ENCODE assay signal across 10 mouse cellular contexts in the genomic region with DNA sequence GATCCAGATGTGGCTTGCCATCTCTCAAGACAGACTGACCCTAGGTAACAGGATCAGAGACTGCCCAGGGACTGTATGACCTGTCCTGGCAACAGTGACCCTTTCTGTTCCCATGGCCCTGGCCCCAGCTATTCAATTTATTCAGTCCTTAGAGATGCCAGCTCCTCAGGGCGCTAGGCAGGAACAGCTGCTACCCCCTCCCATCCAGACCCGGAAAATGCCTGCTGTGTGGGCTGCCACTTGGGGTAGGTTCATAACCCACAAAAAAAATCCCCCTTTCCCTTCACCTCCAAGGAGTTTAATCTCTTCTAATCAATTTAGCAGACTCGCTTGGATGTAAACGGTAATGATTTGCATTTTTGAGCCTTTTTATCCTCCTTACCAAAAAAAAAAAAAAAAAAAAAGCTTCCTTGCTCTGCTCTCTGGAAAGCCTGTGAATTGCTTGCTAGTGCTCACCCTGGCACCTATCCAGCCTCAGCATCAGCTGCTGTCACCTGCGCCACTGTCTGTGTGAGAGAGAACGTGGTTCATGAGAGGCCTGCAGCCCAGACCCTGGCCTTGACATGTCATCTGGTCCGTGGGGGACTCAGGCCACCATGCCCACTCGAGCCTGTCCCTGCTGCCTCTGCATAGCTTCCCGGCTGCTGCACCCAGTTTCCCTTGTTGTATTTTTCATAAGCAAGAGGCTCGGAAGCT. TPM values are rescaled to one million over a fixed set of nuclear protein-coding genes. Genes with fewer than 3 reads are reported as not detected.
DNase-seq lines count a peak whose midpoint lies in the region; ATAC-seq lines count a peak whose summit lies in the region.
"Had no signal": no experiment of that assay in that cellular context is flagged by ENCODE, and none has a peak within 500 bp of the region (broad histone marks: within the 10 kb centered on the region; RNA-seq: fewer than 3 reads in every experiment).

No protein-coding gene starts in this region.

- H3K36me3 ChIP-seq in heart, embryonic 12.5 days: no peaks in the 10 kb centered on the region
- no peaks in the 10 kb centered on the region for H3K36me3 ChIP-seq in neural tube, embryonic 11.5 days (ENCODE audit: control insufficient read depth, insufficient read depth, low read length)
- H3K36me3 ChIP-seq in hindbrain, embryonic 15.5 days: no peaks in the 10 kb centered on the region
- H3K36me3 ChIP-seq in neural tube, embryonic 15.5 days: no peaks in the 10 kb centered on the region
- H3K36me3 ChIP-seq: embryonic facial prominence, embryonic 12.5 days had no signal

- H3K27me3 ChIP-seq in heart, embryonic 12.5 days (replicated peaks): peaks cover 69% of the 10 kb centered on the region
- peaks cover 19% of the 10 kb centered on the region for H3K27me3 ChIP-seq in neural tube, embryonic 11.5 days (ENCODE audit: control insufficient read depth, insufficient read depth, low read length)
- H3K27me3 ChIP-seq in hindbrain, embryonic 15.5 days: no peaks in the 10 kb centered on the region; the same call in 1 of the 2 replicates
- H3K27me3 ChIP-seq in neural tube, embryonic 15.5 days (replicated peaks): peaks cover 14% of the 10 kb centered on the region

- WGBS in heart, embryonic 12.5 days: 38% methylated on average over 10 of the region's 10 CpGs
- WGBS in neural tube, embryonic 11.5 days: 44% methylated on average over 10 of the region's 10 CpGs
- 19% methylated on average over 10 of the region's 10 CpGs for WGBS in hindbrain, embryonic 15.5 days
- WGBS in neural tube, embryonic 15.5 days: 19% methylated on average over 10 of the region's 10 CpGs

- no peak for ATAC-seq in heart, embryonic 12.5 days (ENCODE audit: insufficient number of reproducible peaks, low FRiP score)
- ATAC-seq in neural tube, embryonic 11.5 days (ENCODE audit: insufficient read depth, low FRiP score, low TSS enrichment): no peak
- 0 out of 2 replicates have a peak, but pooled peaks have one; percentile 23 for ATAC-seq in hindbrain, embryonic 15.5 days (ENCODE audit: low FRiP score, low read depth)
- peak; percentile 19; the same call in 1 of the 2 replicates for ATAC-seq in neural tube, embryonic 15.5 days (ENCODE audit: low FRiP score)
- ATAC-seq in erythroid progenitor cell, adult 5-6 weeks (replicated peaks; ENCODE audit: low FRiP score, poor library complexity, severe bottlenecking): no peak
- no peak for ATAC-seq in granulocyte monocyte progenitor cell, adult 5-6 weeks (replicated peaks; ENCODE audit: poor library complexity, severe bottlenecking)

- 0 out of 2 replicates have a peak overlapping the region, but pooled peaks have one; percentile 4 for H3K27ac ChIP-seq in heart, embryonic 12.5 days (ENCODE audit: poor library complexity, severe bottlenecking)
- no peak overlapping the region for H3K27ac ChIP-seq in neural tube, embryonic 11.5 days (ENCODE audit: low read depth, low read length)
- H3K27ac ChIP-seq in hindbrain, embryonic 15.5 days (replicated peaks): peak overlapping the region; percentile 40
- peak overlapping the region; percentile 43 for H3K27ac ChIP-seq in neural tube, embryonic 15.5 days (replicated peaks)

- no peak overlapping the region for H3K4me3 ChIP-seq in heart, embryonic 12.5 days
- H3K4me3 ChIP-seq in neural tube, embryonic 11.5 days (ENCODE audit: low read depth, low read length): no peak overlapping the region
- no peak overlapping the region for H3K4me3 ChIP-seq in hindbrain, embryonic 15.5 days
- no peak overlapping the region for H3K4me3 ChIP-seq in neural tube, embryonic 15.5 days (replicated peaks)
- H3K4me3 ChIP-seq: embryonic facial prominence, embryonic 12.5 days had no signal

- no peak overlapping the region for H3K4me2 ChIP-seq in heart, embryonic 12.5 days
- H3K4me2 ChIP-seq in neural tube, embryonic 11.5 days (ENCODE audit: low read depth): no peak overlapping the region
- H3K4me2 ChIP-seq in hindbrain, embryonic 15.5 days: no peak overlapping the region
- H3K4me2 ChIP-seq in neural tube, embryonic 15.5 days: no peak overlapping the region
- H3K4me2 ChIP-seq: embryonic facial prominence, embryonic 12.5 days had no signal

- H3K9ac ChIP-seq in heart, embryonic 12.5 days: no peak overlapping the region
- 0 out of 2 replicates have a peak overlapping the region, but pooled peaks have one; percentile 7 for H3K9ac ChIP-seq in neural tube, embryonic 11.5 days (ENCODE audit: low read length)
- no peak overlapping the region for H3K9ac ChIP-seq in hindbrain, embryonic 15.5 days
- no peak overlapping the region for H3K9ac ChIP-seq in neural tube, embryonic 15.5 days (replicated peaks)
- H3K9ac ChIP-seq: embryonic facial prominence, embryonic 12.5 days had no signal

- H3K4me1 ChIP-seq in heart, embryonic 12.5 days (replicated peaks): peaks cover 14% of the 10 kb centered on the region
- H3K4me1 ChIP-seq in neural tube, embryonic 11.5 days (ENCODE audit: control insufficient read depth, insufficient read depth, low read length): peaks cover 28% of the 10 kb centered on the region
- H3K4me1 ChIP-seq in hindbrain, embryonic 15.5 days (replicated peaks): peaks cover 64% of the 10 kb centered on the region
- H3K4me1 ChIP-seq in neural tube, embryonic 15.5 days: peaks cover 63% of the 10 kb centered on the region

- H3K9me3 ChIP-seq in heart, embryonic 12.5 days (replicated peaks): no peaks in the 10 kb centered on the region
- H3K9me3 ChIP-seq in neural tube, embryonic 11.5 days (ENCODE audit: control insufficient read depth, low read length): no peaks in the 10 kb centered on the region
- no peaks in the 10 kb centered on the region for H3K9me3 ChIP-seq in hindbrain, embryonic 15.5 days
- no peaks in the 10 kb centered on the region for H3K9me3 ChIP-seq in neural tube, embryonic 15.5 days (replicated peaks)
- H3K9me3 ChIP-seq: embryonic facial prominence, embryonic 12.5 days had no signal

- DNase-seq in heart, postnatal 4 days: no peak
- no peak for DNase-seq in neural tube, embryonic 11.5 days (ENCODE audit: low spot score)
- DNase-seq in neural tube, embryonic 10.5 days (ENCODE audit: extremely low spot score, low spot score): no peak
- DNase-seq: heart, postnatal 14 days had no signal

RNA-seq across cellular contexts. Expression of a gene that starts 15.0 kb away (rescaled TPM):
- 0.81 and 0.87 TPM in 2 replicates for polyA plus RNA-seq in heart, embryonic 12.5 days (2016; fragmentation: Nextera tagmentation; extraction: Ambion mirVana)
- 1 to 10 TPM; 1.8 to 2.1 TPM for total RNA-seq in heart, postnatal 4 days (2021)
- 6.6 and 7.5 TPM in 2 replicates for polyA plus RNA-seq in neural tube, embryonic 11.5 days (2014; fragmentation: Nextera tagmentation; extraction: Ambion mirVana)
- 9.8 and 11.1 TPM in 2 replicates for polyA plus RNA-seq in hindbrain, embryonic 15.5 days (2015; fragmentation: Nextera tagmentation; extraction: Ambion mirVana)
- polyA plus RNA-seq in neural tube, embryonic 15.5 days (2015; fragmentation: Nextera tagmentation; extraction: Ambion mirVana): 10.5 and 10.9 TPM in 2 replicates
- total RNA-seq in erythroid progenitor cell, adult 5-6 weeks (2015; ENCODE audit: low replicate concordance): not detected in 2 replicates
- total RNA-seq in erythroid progenitor cell, adult 5-6 weeks (2017; ENCODE audit: low replicate concordance): not detected in 2 replicates
- total RNA-seq in granulocyte monocyte progenitor cell, adult 5-6 weeks (2014; fragmentation: Nextera tagmentation): not detected in 2 replicates
- total RNA-seq in granulocyte monocyte progenitor cell, adult 5-6 weeks (2017): not detected in 2 replicates

RNA-seq across cellular contexts. Expression of a gene that starts 33.9 kb away (rescaled TPM):
- 29.0 and 30.0 TPM in 2 replicates for polyA plus RNA-seq in heart, embryonic 12.5 days (2016; fragmentation: Nextera tagmentation; extraction: Ambion mirVana)
- 100 to 1,000 TPM; 107 to 126 TPM for total RNA-seq in heart, postnatal 4 days (2021)
- 3.2 and 3.3 TPM in 2 replicates for polyA plus RNA-seq in neural tube, embryonic 11.5 days (2014; fragmentation: Nextera tagmentation; extraction: Ambion mirVana)
- 5.5 and 6.1 TPM in 2 replicates for polyA plus RNA-seq in hindbrain, embryonic 15.5 days (2015; fragmentation: Nextera tagmentation; extraction: Ambion mirVana)
- 7.2 and 7.7 TPM in 2 replicates for polyA plus RNA-seq in neural tube, embryonic 15.5 days (2015; fragmentation: Nextera tagmentation; extraction: Ambion mirVana)
- not detected in 2 replicates for total RNA-seq in erythroid progenitor cell, adult 5-6 weeks (2015; ENCODE audit: low replicate concordance)
- total RNA-seq in erythroid progenitor cell, adult 5-6 weeks (2017; ENCODE audit: low replicate concordance): 0.53 and 1.2 TPM in 2 replicates
- total RNA-seq in granulocyte monocyte progenitor cell, adult 5-6 weeks (2014; fragmentation: Nextera tagmentation): 7.8 and 13.6 TPM in 2 replicates
- 4.5 and 6.3 TPM in 2 replicates for total RNA-seq in granulocyte monocyte progenitor cell, adult 5-6 weeks (2017)

RNA-seq across cellular contexts. Expression of a gene that starts 50.8 kb away (rescaled TPM):
- 228 and 236 TPM in 2 replicates for polyA plus RNA-seq in heart, embryonic 12.5 days (2016; fragmentation: Nextera tagmentation; extraction: Ambion mirVana)
- total RNA-seq in heart, postnatal 4 days (2021): 100 to 1,000 TPM; 139 to 151 TPM
- polyA plus RNA-seq in neural tube, embryonic 11.5 days (2014; fragmentation: Nextera tagmentation; extraction: Ambion mirVana): 423 and 425 TPM in 2 replicates
- 218 and 229 TPM in 2 replicates for polyA plus RNA-seq in hindbrain, embryonic 15.5 days (2015; fragmentation: Nextera tagmentation; extraction: Ambion mirVana)
- polyA plus RNA-seq in neural tube, embryonic 15.5 days (2015; fragmentation: Nextera tagmentation; extraction: Ambion mirVana): 210 and 232 TPM in 2 replicates
- total RNA-seq in erythroid progenitor cell, adult 5-6 weeks (2015; ENCODE audit: low replicate concordance): 59.5 and 78.6 TPM in 2 replicates
- total RNA-seq in erythroid progenitor cell, adult 5-6 weeks (2017; ENCODE audit: low replicate concordance): 48.1 and 60.8 TPM in 2 replicates
- 162 and 187 TPM in 2 replicates for total RNA-seq in granulocyte monocyte progenitor cell, adult 5-6 weeks (2014; fragmentation: Nextera tagmentation)
- 246 and 270 TPM in 2 replicates for total RNA-seq in granulocyte monocyte progenitor cell, adult 5-6 weeks (2017)

Comparison
In these comparisons a context has a peak if more than half of its experiments do, and no peak if none do; other contexts are left out.
1. ATAC-seq: peak in hindbrain, embryonic 15.5 days (single experiment) and neural tube, embryonic 15.5 days (single experiment); none in heart, embryonic 12.5 days (single experiment), neural tube, embryonic 11.5 days (single experiment), erythroid progenitor cell, adult 5-6 weeks (single experiment) and granulocyte monocyte progenitor cell, adult 5-6 weeks (single experiment).